Mouse (Mus musculus): Measurements from ENCODE around the gene Akap2. TPM values are rescaled to one million over a fixed set of nuclear protein-coding genes. Genes with fewer than 3 reads are reported as not detected.

The Akap2 gene
- total RNA-seq, 2 experiments from 2014 or later, result 156 to 161 TPM

- no peak for DNase-seq
These were observed 37.6 kb downstream of the Akap2 start for GRCm38 (mm10) chr4:57755085-57755484.

GRCm38 (mm10) chr4:57757997-57758396 lies 40.5 kb downstream of the Akap2 start:
- peak; percentile 41 to 49 for DNase-seq

GRCm38 (mm10) chr4:57762424-57762823 lies 45.0 kb downstream of the Akap2 start:
- DNase-seq, result peak in 1 of 2 experiments; percentile 17

- no peak for DNase-seq
These were observed 46.9 kb downstream of the Akap2 start for GRCm38 (mm10) chr4:57764392-57764791.

GRCm38 (mm10) chr4:57764926-57765325 lies 47.5 kb downstream of the Akap2 start:
- DNase-seq, result no peak

- DNase-seq, result no peak
These were observed 48.3 kb downstream of the Akap2 start for GRCm38 (mm10) chr4:57765806-57766205.

GRCm38 (mm10) chr4:57769007-57769406 lies 51.5 kb downstream of the Akap2 start:
- DNase-seq, result no peak

- no peak for DNase-seq
These were observed 52.8 kb downstream of the Akap2 start for GRCm38 (mm10) chr4:57770185-57770823.

- no peak for DNase-seq
These were observed 54.2 kb downstream of the Akap2 start for GRCm38 (mm10) chr4:57771558-57772219.

- DNase-seq, result no peak
These were observed 55.5 kb downstream of the Akap2 start for GRCm38 (mm10) chr4:57772851-57773510.

GRCm38 (mm10) chr4:57774517-57774916 lies 57.1 kb downstream of the Akap2 start:
- no peak for DNase-seq

- no peak for DNase-seq
These were observed 58.1 kb downstream of the Akap2 start for GRCm38 (mm10) chr4:57775582-57775981.

- DNase-seq, result no peak
These were observed 62.9 kb downstream of the Akap2 start for GRCm38 (mm10) chr4:57780403-57780802.

GRCm38 (mm10) chr4:57780833-57781641 lies 63.6 kb downstream of the Akap2 start:
- no peak for DNase-seq

GRCm38 (mm10) chr4:57781994-57782393 lies 64.5 kb downstream of the Akap2 start:
- peak; percentile 85 to 91 for DNase-seq

- DNase-seq, result peak; percentile 15 to 49
These were observed 65.3 kb downstream of the Akap2 start for GRCm38 (mm10) chr4:57782549-57783390.

- no peak for DNase-seq
These were observed 65.9 kb downstream of the Akap2 start for GRCm38 (mm10) chr4:57783391-57783770.

- DNase-seq, result peak in 1 of 2 experiments; percentile 39
These were observed 66.6 kb downstream of the Akap2 start for GRCm38 (mm10) chr4:57783853-57784600.

- peak in 1 of 2 experiments; percentile 50 for DNase-seq
These were observed 71.3 kb downstream of the Akap2 start for GRCm38 (mm10) chr4:57788709-57789108.

GRCm38 (mm10) chr4:57789118-57789517 lies 71.7 kb downstream of the Akap2 start:
- DNase-seq, result no peak

- DNase-seq, result no peak
These were observed 76.5 kb downstream of the Akap2 start for GRCm38 (mm10) chr4:57793989-57794388.
